Mouse (Mus musculus): ENCODE results near the gene Foxk1. TPM values are rescaled to one million over a fixed set of nuclear protein-coding genes. Genes with fewer than 3 reads are reported as not detected.

Foxk1 gene
- total RNA-seq, 2 experiments from 2014 or later, result 16.2 TPM

- intact Hi-C loops (cut with DNase I), result no loop called here
- no peak for DNase-seq (ENCODE audit: low spot score)
These were observed 102.9 kb downstream of the Foxk1 start for GRCm38 (mm10) chr5:142504175-142504574.

- intact Hi-C loops (cut with DNase I), result loop anchor here (5.0 kb wide), 1 partner anchor 111 kb away; no protein-coding TSS in a partner anchor
- no peak for DNase-seq (ENCODE audit: low spot score)
These were observed 104.6 kb downstream of the Foxk1 start for GRCm38 (mm10) chr5:142505695-142506423.

DNA sequence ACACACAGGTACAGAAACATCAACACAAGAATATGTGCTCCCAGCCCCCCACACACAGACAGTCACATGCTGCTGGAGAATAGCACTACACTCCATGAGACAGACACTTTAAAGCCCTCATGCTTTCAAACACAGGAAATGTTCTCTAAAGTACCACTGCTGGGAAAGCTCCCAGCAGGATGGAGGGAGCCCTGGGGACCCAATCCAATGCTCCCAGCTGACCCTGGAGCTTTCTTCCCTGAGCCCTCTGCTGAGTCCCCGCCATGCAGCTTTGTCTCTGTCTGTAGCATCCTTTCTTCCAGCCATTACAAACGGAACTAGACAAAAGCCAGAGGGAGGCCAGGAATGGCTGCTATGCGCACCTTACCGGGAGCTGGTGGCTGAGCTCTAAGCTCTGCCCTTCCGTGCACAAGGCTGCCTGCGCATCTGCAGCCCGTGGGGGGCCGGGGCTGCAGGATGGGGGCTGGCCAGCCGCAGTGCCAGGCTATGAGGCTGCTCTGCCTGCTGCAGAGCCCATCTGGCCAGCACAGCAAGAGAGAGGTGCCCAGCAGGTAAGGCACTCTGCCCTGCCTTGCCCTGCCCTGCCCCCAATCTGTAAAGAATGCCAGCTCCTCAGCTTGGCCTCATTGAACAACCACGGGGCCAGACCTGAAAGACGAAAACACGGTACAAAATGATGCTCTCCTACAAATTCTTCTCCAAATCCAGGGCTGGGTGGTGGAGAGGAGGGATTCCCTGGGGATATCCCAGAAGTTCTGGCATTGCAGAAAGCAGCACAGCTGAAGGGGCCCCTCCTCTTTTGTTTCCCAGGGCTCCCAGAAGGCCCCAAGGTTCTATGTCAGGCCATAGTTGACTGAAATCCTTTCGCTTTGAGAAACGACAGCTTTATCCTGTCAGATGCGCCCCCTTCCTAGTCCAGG is 108.1 kb downstream of the Foxk1 start:
- no peak for DNase-seq (ENCODE audit: low spot score)
- intact Hi-C loops (cut with DNase I), result loop anchor here (5.0 kb wide), 1 partner anchor 108 kb away; no protein-coding TSS in a partner anchor

- intact Hi-C loops (cut with DNase I), result no loop called here
- no peak for DNase-seq (ENCODE audit: low spot score)
These were observed 108.7 kb downstream of the Foxk1 start for GRCm38 (mm10) chr5:142510061-142510414.

Other genes with a start within 250 kb of the Foxk1 start
- 1 to 10 TPM; 5.5 to 6.2 TPM for gene Ap5z1, start 62.4 kb downstream of the Foxk1 start, total RNA-seq (2021)
- under 1 TPM; 0.06 to 0.08 TPM for gene Papolb, start 128.6 kb downstream of the Foxk1 start, total RNA-seq (2021)
- 1 to 10 TPM; 2.0 to 2.4 TPM for gene Radil, start 149.6 kb downstream of the Foxk1 start, total RNA-seq (2021)
- under 1 TPM; 0.11 to 0.21 TPM for gene Mmd2, start 207.3 kb downstream of the Foxk1 start, total RNA-seq (2021)
- gene Wipi2, start 226.2 kb downstream of the Foxk1 start, total RNA-seq (2021), result 10 to 100 TPM; 34.7 to 38.9 TPM

Data from heart, postnatal 25 days (tissue).